Mouse (Mus musculus): ENCODE results near the gene Dcaf17. TPM values are rescaled to one million over a fixed set of nuclear protein-coding genes. Genes with fewer than 3 reads are reported as not detected.

Dcaf17 gene
- polyA plus RNA-seq, 1 experiment from 2014 or later = 7.1 TPM

DNA sequence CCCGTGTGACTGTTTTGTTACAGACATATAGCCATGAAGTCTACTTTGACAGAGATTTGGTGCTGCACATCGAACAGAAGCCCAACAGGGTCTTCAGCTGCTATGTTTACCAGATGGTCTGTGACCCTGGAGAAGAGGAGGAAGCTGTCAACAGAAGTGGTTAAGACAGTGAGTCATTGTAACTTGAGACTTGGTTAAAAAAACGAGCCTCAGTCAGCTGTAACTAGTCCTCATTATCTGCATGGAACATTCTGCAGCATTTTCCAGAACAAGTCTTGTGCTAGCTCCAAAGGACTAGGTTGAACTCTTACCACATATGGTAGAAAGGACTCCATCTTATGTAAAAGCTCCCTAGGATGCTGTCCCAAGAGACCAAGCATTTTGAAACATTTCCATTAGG is 34.6 kb downstream of the Dcaf17 start:
- H3K36me3 ChIP-seq (ENCODE audit: inconsistent target) = peaks cover 48% of the 10 kb centered on the region
- no peak overlapping the region for H3K27ac ChIP-seq
- WGBS (ENCODE audit: missing documents) = 59% methylated on average over 3 of the region's 3 CpGs
- H3K79me2 ChIP-seq (ENCODE audit: inconsistent target) = no peaks in the 10 kb centered on the region
- H3K4me3 ChIP-seq (ENCODE audit: inconsistent target) = no peak overlapping the region

DNA sequence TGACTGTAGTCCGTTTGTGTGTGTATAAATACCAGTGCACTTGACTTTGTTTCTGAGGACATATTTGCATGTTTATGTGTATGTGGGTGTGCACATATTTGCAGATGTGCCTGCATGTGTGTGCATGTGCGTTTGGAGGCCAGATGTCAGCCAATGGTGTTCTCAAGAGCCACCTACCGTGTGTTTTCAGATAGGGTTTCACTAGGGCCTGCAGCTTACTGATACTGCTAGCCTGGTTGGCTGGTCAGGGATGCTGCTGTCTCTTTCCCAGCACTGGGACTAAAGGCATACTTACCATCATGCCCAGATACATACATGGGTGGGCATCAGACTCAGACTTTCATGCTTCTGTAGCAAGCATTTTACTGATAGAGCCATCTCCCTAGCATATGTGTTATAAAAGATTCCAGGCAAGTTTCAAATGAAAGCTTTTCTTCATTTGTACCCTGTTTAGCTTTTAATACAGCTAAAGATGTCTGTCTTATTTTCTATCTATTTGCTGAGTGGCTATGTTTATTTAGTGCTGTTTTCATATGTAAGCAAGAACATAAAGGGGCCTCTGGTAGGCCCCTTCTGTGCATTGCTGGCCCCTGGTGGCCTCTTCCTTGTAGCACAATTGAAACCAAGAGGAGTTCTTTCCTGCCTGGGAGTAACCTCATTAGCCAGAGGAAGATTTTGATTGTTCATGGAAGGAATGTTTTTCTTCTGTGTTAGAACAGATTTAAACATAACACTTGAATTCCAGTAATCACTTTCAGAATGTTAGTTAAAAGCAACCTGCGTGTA is 35.7 kb downstream of the Dcaf17 start:
- Histone ChIP-seq H3K36me3 (ENCODE audit: inconsistent target) (peaks cover 51% of the 10 kb centered on the region), H3K27ac (no peak overlapping the region)

DNA sequence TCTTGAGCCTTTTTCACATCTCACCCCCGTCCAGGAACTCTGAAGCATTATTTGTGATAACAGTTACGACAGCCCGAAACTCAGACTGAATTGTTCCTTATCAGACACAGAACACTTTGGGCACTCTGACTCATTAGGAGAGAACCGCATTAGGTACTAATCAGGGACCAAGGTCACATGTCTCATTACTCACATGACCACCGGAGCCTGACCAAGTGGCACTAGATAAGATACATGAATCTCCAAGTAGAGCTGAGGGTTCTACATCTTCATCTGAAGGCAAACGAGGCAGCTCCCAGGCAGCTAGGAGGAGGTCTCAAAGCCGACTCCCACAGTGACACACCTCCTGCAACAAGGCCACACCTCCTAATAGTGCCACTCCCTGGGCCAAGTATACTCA is 41.0 kb downstream of the Dcaf17 start:
- WGBS (ENCODE audit: missing documents) = 90% methylated on average over 7 of the region's 7 CpGs
- H3K36me3 ChIP-seq (ENCODE audit: inconsistent target) = peaks cover 11% of the 10 kb centered on the region; the same call in 1 of the 2 replicates
- no peak overlapping the region for H3K4me3 ChIP-seq (ENCODE audit: inconsistent target)
- H3K27ac ChIP-seq = no peak overlapping the region
- no peaks in the 10 kb centered on the region for H3K79me2 ChIP-seq (ENCODE audit: inconsistent target)

More for the DNA sequence above, 35.7 kb downstream of the Dcaf17 start:
- no peak overlapping the region for H3K4me3 ChIP-seq (ENCODE audit: inconsistent target)
- 90% methylated on average over 4 of the region's 4 CpGs for WGBS (ENCODE audit: missing documents)
- H3K79me2 ChIP-seq (ENCODE audit: inconsistent target) = no peaks in the 10 kb centered on the region

DNA sequence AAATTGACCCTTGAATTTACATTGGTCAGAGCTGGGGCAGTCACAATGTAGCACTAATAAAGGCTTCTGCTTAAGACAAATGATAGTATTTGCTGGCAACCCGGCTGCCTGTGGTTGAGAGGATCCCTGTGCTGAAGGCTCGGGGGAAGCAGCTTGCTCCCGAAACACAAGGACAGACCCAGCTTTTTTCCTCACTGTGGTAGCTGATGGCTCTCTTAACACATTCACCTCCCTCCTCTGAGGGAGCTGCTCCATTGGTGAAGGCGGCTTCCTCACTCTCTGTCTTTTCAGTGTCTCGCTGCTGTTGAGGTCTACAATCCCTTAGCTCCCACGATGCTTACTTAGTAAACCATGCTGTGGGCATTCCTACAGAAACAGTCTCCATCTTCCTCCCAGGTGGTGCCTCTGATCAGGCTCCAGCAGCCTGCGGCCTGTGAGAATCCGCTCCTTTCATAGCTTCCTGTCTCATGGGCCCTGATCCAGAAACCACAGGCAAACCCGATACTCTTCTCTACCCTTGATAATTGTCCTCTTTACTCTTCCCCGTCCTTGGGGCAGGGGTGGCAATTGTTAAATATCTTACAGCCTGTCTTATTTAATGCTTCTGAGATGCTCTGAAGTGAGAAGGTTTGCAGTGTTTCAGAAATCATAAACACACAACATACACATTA is 47.6 kb downstream of the Dcaf17 start:
- no peaks in the 10 kb centered on the region for H3K79me2 ChIP-seq (ENCODE audit: inconsistent target)
- H3K36me3 ChIP-seq (ENCODE audit: inconsistent target) = no peaks in the 10 kb centered on the region
- H3K27ac ChIP-seq = no peak overlapping the region
- WGBS (ENCODE audit: missing documents) = 59% methylated on average over 10 of the region's 10 CpGs
- no peak overlapping the region for H3K4me3 ChIP-seq (ENCODE audit: inconsistent target)

DNA sequence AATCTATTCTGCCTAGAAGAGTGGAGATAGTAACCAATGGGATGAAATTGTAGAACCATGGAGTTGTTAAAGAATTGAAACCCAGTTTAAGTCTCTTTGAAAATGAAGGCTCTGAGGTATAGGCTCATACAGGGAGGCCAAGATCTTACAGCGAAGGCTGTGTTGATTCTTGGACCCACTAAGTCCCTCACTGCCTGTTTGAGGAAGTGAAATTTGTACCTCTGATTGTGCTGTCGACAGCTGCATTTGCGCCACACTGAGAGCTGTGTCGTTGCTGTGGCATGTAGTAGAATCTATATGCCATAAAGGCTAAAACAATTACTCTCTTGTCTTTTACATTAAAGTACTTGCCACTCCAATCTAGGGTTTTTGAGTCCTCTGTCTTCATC is 48.2 kb downstream of the Dcaf17 start:
- Histone ChIP-seq H3K27ac (no peak overlapping the region), H3K36me3 (ENCODE audit: inconsistent target) (no peaks in the 10 kb centered on the region), H3K4me3 (ENCODE audit: inconsistent target) (no peak overlapping the region), H3K79me2 (ENCODE audit: inconsistent target) (no peaks in the 10 kb centered on the region)
- WGBS (ENCODE audit: missing documents) = 6% methylated on average over 4 of the region's 4 CpGs

DNA sequence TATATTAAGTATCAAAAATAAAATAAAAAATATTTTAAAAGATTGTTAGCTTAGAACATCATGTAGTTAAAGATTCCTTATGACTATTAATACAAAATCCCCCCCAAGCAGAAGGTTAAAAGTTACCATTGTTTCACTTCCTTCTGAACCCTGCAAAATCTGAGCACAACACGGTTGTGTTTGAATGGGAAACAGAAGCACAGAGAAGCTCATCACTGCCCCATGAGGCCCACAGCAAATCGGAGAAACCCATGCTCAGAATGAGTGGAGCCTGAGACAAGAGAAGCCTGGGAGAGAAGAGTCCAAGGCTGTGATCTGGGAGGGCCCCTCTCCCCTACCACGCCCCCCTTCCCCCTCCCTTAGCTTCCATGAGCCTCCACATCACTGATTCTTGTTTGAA is 49.6 kb downstream of the Dcaf17 start:
- 51% methylated on average over 3 of the region's 3 CpGs for WGBS (ENCODE audit: missing documents)
- Histone ChIP-seq H3K4me3 (ENCODE audit: inconsistent target) (no peak overlapping the region), H3K27ac (no peak overlapping the region), H3K36me3 (ENCODE audit: inconsistent target) (no peaks in the 10 kb centered on the region), H3K79me2 (ENCODE audit: inconsistent target) (no peaks in the 10 kb centered on the region)

DNA sequence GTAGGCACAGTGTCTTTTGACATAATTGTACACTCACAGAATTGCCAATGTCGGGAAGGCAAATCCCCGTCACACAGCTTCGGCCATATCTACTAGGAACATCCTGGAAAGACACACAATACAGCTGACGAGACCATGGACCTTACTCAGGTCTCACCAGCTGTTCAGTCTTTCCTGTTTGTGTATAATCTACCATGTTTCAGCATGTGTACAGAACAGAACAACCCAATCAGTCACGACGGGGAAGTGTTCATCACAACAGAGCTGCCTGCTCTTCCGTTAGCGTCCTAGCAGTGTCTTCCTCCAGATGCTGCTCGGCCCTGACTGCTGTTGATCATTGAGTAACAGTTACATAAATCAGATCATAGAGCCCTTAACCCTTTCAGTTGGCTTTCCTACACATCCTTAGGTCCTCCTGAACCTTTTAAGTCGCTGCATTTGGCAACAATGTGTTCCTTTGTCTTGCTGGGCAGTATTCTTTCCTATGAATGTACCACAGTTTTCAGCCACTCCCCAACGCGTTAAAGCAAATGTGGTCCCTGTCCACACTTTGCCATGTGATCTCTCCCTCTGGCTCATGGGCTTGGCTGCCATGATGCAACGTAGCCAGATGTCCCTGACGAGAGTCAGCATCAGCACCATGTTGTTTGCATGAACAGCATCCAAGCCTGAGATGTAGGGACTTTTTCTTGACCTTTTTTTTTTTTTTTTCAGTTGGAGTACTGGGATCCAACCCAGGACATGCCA is 50.5 kb downstream of the Dcaf17 start:
- no peaks in the 10 kb centered on the region for H3K79me2 ChIP-seq (ENCODE audit: inconsistent target)
- no peak overlapping the region for H3K27ac ChIP-seq
- WGBS (ENCODE audit: missing documents) = 77% methylated on average over 14 of the region's 14 CpGs
- H3K36me3 ChIP-seq (ENCODE audit: inconsistent target) = no peaks in the 10 kb centered on the region
- H3K4me3 ChIP-seq (ENCODE audit: inconsistent target) = no peak overlapping the region

DNA sequence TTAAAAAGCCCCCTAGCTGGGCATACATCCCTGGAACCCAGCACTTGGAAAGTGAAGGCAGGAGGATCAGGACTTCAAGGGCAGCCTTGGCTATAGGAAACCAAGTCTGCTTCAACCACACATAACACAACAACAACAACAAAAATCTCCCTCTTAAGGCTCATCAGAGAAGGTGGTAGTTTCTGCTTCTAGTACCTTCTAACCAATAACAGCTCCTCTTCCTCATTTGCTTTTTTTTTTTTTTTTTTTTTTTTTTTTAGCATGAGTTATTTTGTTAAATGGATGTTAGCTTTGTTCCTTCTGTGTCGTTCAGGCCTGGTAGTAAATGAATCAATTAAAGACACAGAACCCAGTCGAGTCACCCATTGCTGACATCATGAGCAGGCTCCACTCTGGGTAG is 52.1 kb downstream of the Dcaf17 start:
- Histone ChIP-seq H3K27ac (no peak overlapping the region), H3K36me3 (ENCODE audit: inconsistent target) (no peaks in the 10 kb centered on the region), H3K4me3 (ENCODE audit: inconsistent target) (no peak overlapping the region), H3K79me2 (ENCODE audit: inconsistent target) (no peaks in the 10 kb centered on the region)
- WGBS (ENCODE audit: missing documents) = 100% methylated on average over 1 of the region's 2 CpGs

DNA sequence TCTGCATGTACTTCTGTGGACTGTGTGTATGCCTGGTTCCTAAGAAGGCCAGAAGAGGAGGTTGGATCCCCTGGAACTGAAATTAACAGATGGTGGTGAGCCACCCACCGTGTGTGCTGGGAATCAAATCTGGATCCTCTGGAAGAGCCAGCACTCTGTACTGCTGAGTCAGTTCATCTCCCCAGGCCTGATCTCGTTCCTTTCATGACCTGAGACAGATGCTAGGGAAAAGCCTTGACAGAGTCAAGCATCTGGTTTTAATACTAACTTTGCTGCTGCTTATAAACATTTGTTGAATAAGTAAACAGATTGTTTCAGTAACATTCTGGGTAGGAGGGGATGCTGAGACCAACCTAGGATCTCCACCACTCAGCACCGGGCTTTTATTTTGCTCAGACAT is 53.4 kb downstream of the Dcaf17 start:
- 84% methylated on average over 3 of the region's 3 CpGs for whole genome bisulfite sequencing (ENCODE audit: missing documents)
- Histone ChIP-seq H3K79me2 (ENCODE audit: inconsistent target) (no peaks in the 10 kb centered on the region), H3K27ac (no peak overlapping the region)

DNA sequence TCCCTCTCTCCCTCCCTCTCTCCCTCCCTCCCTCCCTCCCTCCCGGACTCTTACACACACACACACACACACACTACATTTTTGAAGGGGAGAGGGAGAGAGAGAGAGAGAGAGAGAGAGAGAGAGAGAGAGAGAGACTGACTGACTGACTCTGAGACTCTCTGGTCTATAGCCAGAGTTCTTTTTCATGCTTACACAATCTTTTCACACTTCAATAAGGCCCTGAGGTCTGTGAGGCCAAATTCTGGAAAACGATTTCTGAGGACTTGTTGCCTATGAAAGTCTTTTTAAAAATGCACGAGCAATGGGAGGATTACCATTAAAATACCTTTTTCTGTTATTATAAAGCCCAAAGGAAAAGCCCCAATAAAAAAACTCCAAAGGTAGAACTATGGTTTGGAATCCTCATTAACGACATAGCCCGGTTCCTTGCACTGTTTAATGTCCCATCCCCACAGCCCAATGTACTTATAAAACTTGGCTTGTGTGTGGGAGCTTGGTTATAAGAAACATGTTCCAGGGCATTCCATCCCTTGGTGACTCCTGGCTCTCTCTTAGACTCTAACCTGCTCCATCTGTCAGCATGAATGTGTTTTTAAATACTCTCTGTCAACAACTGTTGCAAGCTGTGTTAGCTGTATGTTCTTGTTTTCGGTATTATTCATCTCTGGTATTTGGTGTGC is 58.5 kb downstream of the Dcaf17 start:
- Histone ChIP-seq H3K36me3 (ENCODE audit: inconsistent target) (no peaks in the 10 kb centered on the region), H3K4me3 (ENCODE audit: inconsistent target) (no peak overlapping the region), H3K27ac (no peak overlapping the region), H3K79me2 (ENCODE audit: inconsistent target) (no peaks in the 10 kb centered on the region)
- 93% methylated on average over 5 of the region's 6 CpGs for WGBS (ENCODE audit: missing documents)

More for the DNA sequence above, 53.4 kb downstream of the Dcaf17 start:
- Histone ChIP-seq H3K36me3 (ENCODE audit: inconsistent target) (no peaks in the 10 kb centered on the region), H3K4me3 (ENCODE audit: inconsistent target) (no peak overlapping the region)

DNA sequence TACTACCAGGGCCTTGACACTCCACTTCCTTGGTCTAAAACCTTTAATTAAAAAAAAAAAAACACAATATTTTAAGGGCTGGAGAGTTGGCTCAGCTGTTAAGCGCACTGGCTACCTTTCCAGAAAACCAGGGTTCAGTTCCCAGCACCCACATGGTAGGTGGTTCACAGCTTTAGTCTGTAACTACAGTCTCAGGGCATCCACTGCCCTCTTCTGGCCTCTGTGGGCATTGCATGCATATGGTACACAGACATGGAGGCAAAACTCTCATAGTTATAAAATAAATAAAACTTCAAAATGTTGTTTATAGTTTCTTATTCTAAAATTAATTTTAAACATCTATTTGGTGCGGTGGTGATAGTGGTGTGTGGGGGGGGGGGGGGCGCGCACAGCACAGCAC is 61.0 kb downstream of the Dcaf17 start:
- no peaks in the 10 kb centered on the region for H3K79me2 ChIP-seq (ENCODE audit: inconsistent target)
- no peak overlapping the region for H3K4me3 ChIP-seq (ENCODE audit: inconsistent target)
- no peaks in the 10 kb centered on the region for H3K36me3 ChIP-seq (ENCODE audit: inconsistent target)
- no peak overlapping the region for H3K27ac ChIP-seq
- 96% methylated on average over 3 of the region's 4 CpGs for WGBS (ENCODE audit: missing documents)

DNA sequence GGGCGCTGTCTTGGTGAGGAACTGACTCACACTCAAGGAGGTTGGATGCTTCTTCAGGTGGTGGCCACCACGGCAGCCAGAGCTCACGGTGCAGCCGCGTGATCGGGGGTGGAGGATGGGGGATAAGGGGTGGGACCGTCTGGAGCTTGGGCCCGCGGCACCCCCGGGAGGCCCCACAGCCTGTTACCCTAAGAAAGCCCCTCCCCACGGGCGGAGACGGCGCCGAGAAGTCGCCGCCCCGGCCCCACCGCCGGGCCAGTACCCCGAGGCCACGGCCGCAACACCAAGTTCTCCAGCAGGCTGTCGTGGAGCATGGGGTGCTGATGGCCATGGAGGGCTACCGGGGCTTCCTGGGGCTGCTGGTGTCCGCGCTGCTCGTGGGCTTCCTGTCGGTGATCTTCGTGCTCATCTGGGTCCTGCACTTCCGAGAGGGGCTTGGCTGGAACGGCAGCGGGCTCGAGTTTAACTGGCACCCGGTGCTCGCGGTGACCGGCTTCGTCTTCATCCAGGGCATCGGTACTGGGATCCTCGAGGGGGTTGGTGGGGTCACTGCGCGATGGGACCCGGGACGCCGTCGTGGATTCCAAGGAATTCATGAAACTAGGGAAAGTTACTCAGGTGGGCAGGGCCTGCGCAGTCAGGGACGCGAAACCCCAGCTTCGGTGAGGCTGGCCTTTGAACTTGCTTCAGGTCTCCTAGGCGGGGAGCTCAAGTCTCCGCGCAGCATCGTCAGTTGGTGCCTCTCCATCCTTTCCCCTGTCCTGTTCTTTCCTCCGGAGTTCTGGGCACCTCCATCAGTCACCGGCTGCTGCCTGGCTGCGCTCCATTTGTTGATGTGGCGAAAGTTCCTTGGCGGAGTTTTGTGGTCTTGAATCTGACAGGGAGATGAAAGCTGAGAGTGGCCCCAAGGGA is 62.9 kb downstream of the Dcaf17 start, which contains the start of gene Cybrd1:
Gene Cybrd1, plus strand, starts transcription at position 127 of the 912 bp plus-strand sequence.
- Histone ChIP-seq H3K27ac (no peak within 1 kb of the TSS), H3K36me3 (ENCODE audit: inconsistent target) (no peaks in the 10 kb centered on the region), H3K79me2 (ENCODE audit: inconsistent target) (no peaks in the 10 kb centered on the region), H3K4me3 (ENCODE audit: inconsistent target) (no peak within 1 kb of the TSS)
- 1% methylated on average over 52 of the region's 60 CpGs for WGBS (ENCODE audit: missing documents)

DNA sequence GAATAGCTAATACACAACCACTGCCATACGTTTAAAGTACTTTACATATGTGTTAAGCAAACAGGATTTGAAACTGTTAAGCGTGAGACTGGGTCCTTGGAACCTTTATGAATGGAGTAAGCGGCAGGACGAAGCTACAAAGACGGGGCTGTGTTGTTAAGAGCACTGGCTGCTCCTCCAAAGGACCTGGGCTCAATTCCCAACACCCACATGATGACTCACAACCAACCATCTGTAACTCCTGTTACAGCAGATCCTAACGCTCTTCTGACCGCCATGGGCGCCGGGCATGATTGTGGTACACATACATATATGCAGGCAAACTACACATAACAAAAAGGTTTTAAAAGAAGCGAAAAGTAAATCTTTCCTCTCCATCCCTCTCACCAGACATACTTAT is 65.7 kb downstream of the Dcaf17 start:
- no peaks in the 10 kb centered on the region for H3K79me2 ChIP-seq (ENCODE audit: inconsistent target)
- no peak overlapping the region for H3K27ac ChIP-seq
- 93% methylated on average over 9 of the region's 10 CpGs for WGBS (ENCODE audit: missing documents)
- H3K4me3 ChIP-seq (ENCODE audit: inconsistent target) = no peak overlapping the region
- H3K36me3 ChIP-seq (ENCODE audit: inconsistent target) = no peaks in the 10 kb centered on the region

DNA sequence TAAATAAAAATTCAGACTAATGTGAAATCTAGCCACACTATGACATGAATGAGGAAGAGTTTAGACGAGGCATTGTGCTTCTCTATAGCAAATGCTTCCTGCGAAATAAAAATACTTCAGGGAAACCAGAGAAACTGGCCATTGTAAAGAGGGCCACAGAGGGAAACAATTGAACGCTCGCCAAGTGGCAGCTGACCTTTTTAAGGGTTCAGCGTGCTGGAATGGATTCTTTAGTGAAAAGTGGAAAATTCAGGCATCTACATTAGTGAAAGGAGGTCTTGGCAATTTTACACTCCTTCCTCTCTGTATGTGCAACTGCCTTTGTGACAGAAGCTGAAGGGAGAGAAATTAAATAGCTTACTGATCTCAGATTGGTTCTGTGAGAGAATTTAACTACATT is 66.3 kb downstream of the Dcaf17 start:
- no peaks in the 10 kb centered on the region for H3K36me3 ChIP-seq (ENCODE audit: inconsistent target)
- 58% methylated on average over 5 of the region's 5 CpGs for WGBS (ENCODE audit: missing documents)
- no peaks in the 10 kb centered on the region for H3K79me2 ChIP-seq (ENCODE audit: inconsistent target)
- H3K4me3 ChIP-seq (ENCODE audit: inconsistent target) = no peak overlapping the region
- no peak overlapping the region for H3K27ac ChIP-seq

Data from macrophage (primary cell).